Mouse (Mus musculus): Measurements from ENCODE around the gene Shmt2. TPM values are rescaled to one million over a fixed set of nuclear protein-coding genes. Genes with fewer than 3 reads are reported as not detected.

Shmt2 gene
- polyA plus RNA-seq (2012; ENCODE audit: insufficient read depth, insufficient read length, missing spikeins): 15.5 and 16.7 TPM in 2 replicates

GRCm38 (mm10) chr10:127522088-127522581 lies at the start of gene Shmt2:
TSS of gene Shmt2 (minus strand) at chr10:127522444.
- Histone ChIP-seq H3K4me1 (ENCODE audit: control insufficient read depth, insufficient read depth, insufficient read length, low read length) (no peaks in the 10 kb centered on the region), H3K27ac (replicated peaks; ENCODE audit: low read depth, low read length) (no peak within 1 kb of the TSS)

GRCm38 (mm10) chr10:127570937-127571641 lies 48.8 kb upstream of the Shmt2 start:
- H3K4me1 ChIP-seq (ENCODE audit: control insufficient read depth, insufficient read depth, insufficient read length, low read length): no peaks in the 10 kb centered on the region
- H3K4me3 ChIP-seq (ENCODE audit: insufficient read depth, low read depth, low read length): no peak overlapping the region
- H3K27ac ChIP-seq (replicated peaks; ENCODE audit: low read depth, low read length): no peak overlapping the region

More at GRCm38 (mm10) chr10:127522088-127522581, at the start of gene Shmt2:
- peak within 1 kb of the TSS; percentile 63 for H3K4me3 ChIP-seq (ENCODE audit: insufficient read depth, low read depth, low read length)

- Histone ChIP-seq H3K4me1 (ENCODE audit: control insufficient read depth, insufficient read depth, insufficient read length, low read length) (no peaks in the 10 kb centered on the region), H3K4me3 (ENCODE audit: insufficient read depth, low read depth, low read length) (no peak overlapping the region), H3K27ac (replicated peaks; ENCODE audit: low read depth, low read length) (peak overlapping the region; percentile 27; the same call in 1 of the 2 replicates)
These were observed 48.1 kb upstream of the Shmt2 start for GRCm38 (mm10) chr10:127570384-127570783.

GRCm38 (mm10) chr10:127569450-127569849 lies 47.2 kb upstream of the Shmt2 start:
- no peaks in the 10 kb centered on the region for H3K4me1 ChIP-seq (ENCODE audit: control insufficient read depth, insufficient read depth, insufficient read length, low read length)
- no peak overlapping the region for H3K4me3 ChIP-seq (ENCODE audit: insufficient read depth, low read depth, low read length)
- no peak overlapping the region for H3K27ac ChIP-seq (replicated peaks; ENCODE audit: low read depth, low read length)

- no peak overlapping the region for H3K27ac ChIP-seq (replicated peaks; ENCODE audit: low read depth, low read length)
- no peaks in the 10 kb centered on the region for H3K4me1 ChIP-seq (ENCODE audit: control insufficient read depth, insufficient read depth, insufficient read length, low read length)
- no peak overlapping the region for H3K4me3 ChIP-seq (ENCODE audit: insufficient read depth, low read depth, low read length)
These were observed 44.5 kb upstream of the Shmt2 start for GRCm38 (mm10) chr10:127566553-127567326.

- H3K4me3 ChIP-seq (ENCODE audit: insufficient read depth, low read depth, low read length): no peak overlapping the region
- 0 out of 2 replicates have a peak overlapping the region, but pooled peaks have one; percentile 8 for H3K27ac ChIP-seq (replicated peaks; ENCODE audit: low read depth, low read length)
- no peaks in the 10 kb centered on the region for H3K4me1 ChIP-seq (ENCODE audit: control insufficient read depth, insufficient read depth, insufficient read length, low read length)
These were observed 42.1 kb upstream of the Shmt2 start for GRCm38 (mm10) chr10:127564301-127564700.

GRCm38 (mm10) chr10:127563840-127564239 lies 41.6 kb upstream of the Shmt2 start:
- no peaks in the 10 kb centered on the region for H3K4me1 ChIP-seq (ENCODE audit: control insufficient read depth, insufficient read depth, insufficient read length, low read length)
- no peak overlapping the region for H3K4me3 ChIP-seq (ENCODE audit: insufficient read depth, low read depth, low read length)
- H3K27ac ChIP-seq (replicated peaks; ENCODE audit: low read depth, low read length): no peak overlapping the region

- Histone ChIP-seq H3K4me3 (ENCODE audit: insufficient read depth, low read depth, low read length) (no peak overlapping the region), H3K4me1 (ENCODE audit: control insufficient read depth, insufficient read depth, insufficient read length, low read length) (no peaks in the 10 kb centered on the region), H3K27ac (replicated peaks; ENCODE audit: low read depth, low read length) (no peak overlapping the region)
These were observed 38.9 kb upstream of the Shmt2 start for GRCm38 (mm10) chr10:127561145-127561544.

GRCm38 (mm10) chr10:127557397-127557796 lies 35.2 kb upstream of the Shmt2 start:
- no peak overlapping the region for H3K27ac ChIP-seq (replicated peaks; ENCODE audit: low read depth, low read length)
- no peaks in the 10 kb centered on the region for H3K4me1 ChIP-seq (ENCODE audit: control insufficient read depth, insufficient read depth, insufficient read length, low read length)
- no peak overlapping the region for H3K4me3 ChIP-seq (ENCODE audit: insufficient read depth, low read depth, low read length)

GRCm38 (mm10) chr10:127555703-127556102 lies 33.5 kb upstream of the Shmt2 start:
- no peak overlapping the region for H3K27ac ChIP-seq (replicated peaks; ENCODE audit: low read depth, low read length)
- H3K4me1 ChIP-seq (ENCODE audit: control insufficient read depth, insufficient read depth, insufficient read length, low read length): no peaks in the 10 kb centered on the region
- H3K4me3 ChIP-seq (ENCODE audit: insufficient read depth, low read depth, low read length): no peak overlapping the region

- Histone ChIP-seq H3K4me3 (ENCODE audit: insufficient read depth, low read depth, low read length) (no peak overlapping the region), H3K27ac (replicated peaks; ENCODE audit: low read depth, low read length) (no peak overlapping the region), H3K4me1 (ENCODE audit: control insufficient read depth, insufficient read depth, insufficient read length, low read length) (no peaks in the 10 kb centered on the region)
These were observed 27.6 kb upstream of the Shmt2 start for GRCm38 (mm10) chr10:127549892-127550291.

GRCm38 (mm10) chr10:127548236-127548635 lies 26.0 kb upstream of the Shmt2 start:
- Histone ChIP-seq H3K4me1 (ENCODE audit: control insufficient read depth, insufficient read depth, insufficient read length, low read length) (no peaks in the 10 kb centered on the region), H3K27ac (replicated peaks; ENCODE audit: low read depth, low read length) (no peak overlapping the region)

GRCm38 (mm10) chr10:127546505-127546904 lies 24.3 kb upstream of the Shmt2 start:
- no peak overlapping the region for H3K27ac ChIP-seq (replicated peaks; ENCODE audit: low read depth, low read length)
- H3K4me1 ChIP-seq (ENCODE audit: control insufficient read depth, insufficient read depth, insufficient read length, low read length): no peaks in the 10 kb centered on the region
- no peak overlapping the region for H3K4me3 ChIP-seq (ENCODE audit: insufficient read depth, low read depth, low read length)

More at GRCm38 (mm10) chr10:127548236-127548635, 26.0 kb upstream of the Shmt2 start:
- no peak overlapping the region for H3K4me3 ChIP-seq (ENCODE audit: insufficient read depth, low read depth, low read length)

- Histone ChIP-seq H3K27ac (replicated peaks; ENCODE audit: low read depth, low read length) (no peak overlapping the region), H3K4me1 (ENCODE audit: control insufficient read depth, insufficient read depth, insufficient read length, low read length) (no peaks in the 10 kb centered on the region), H3K4me3 (ENCODE audit: insufficient read depth, low read depth, low read length) (no peak overlapping the region)
These were observed 22.1 kb upstream of the Shmt2 start for GRCm38 (mm10) chr10:127544375-127544774.

GRCm38 (mm10) chr10:127543916-127544315 lies 21.7 kb upstream of the Shmt2 start:
- Histone ChIP-seq H3K4me3 (ENCODE audit: insufficient read depth, low read depth, low read length) (no peak overlapping the region), H3K4me1 (ENCODE audit: control insufficient read depth, insufficient read depth, insufficient read length, low read length) (no peaks in the 10 kb centered on the region), H3K27ac (replicated peaks; ENCODE audit: low read depth, low read length) (no peak overlapping the region)
